Mouse (Mus musculus) ovary, postnatal 36 days (tissue): ENCODE results near the gene Kctd3.

Experiments
- DNase-seq: peaks from one replicate; pipeline ENCODE4 v3.0.0; 2022; ENCODE audit warnings: low spot score, mixed read lengths

Gene Kctd3

GRCm38 (mm10) chr1:189010671-189011070, 3.0 kb upstream of the Kctd3 start:
- no peak for DNase-seq

- no peak for DNase-seq
Observed at GRCm38 (mm10) chr1:189007980-189008324, 311 bp upstream of the Kctd3 start.

- DNase-seq, result no peak
Observed at GRCm38 (mm10) chr1:189006826-189007225, 815 bp downstream of the Kctd3 start.

GRCm38 (mm10) chr1:189006267-189006666, 1.4 kb downstream of the Kctd3 start:
- DNase-seq, result no peak

- DNase-seq, result no peak
Observed at GRCm38 (mm10) chr1:189004774-189005173, 2.9 kb downstream of the Kctd3 start.

- DNase-seq, result no peak
Observed at GRCm38 (mm10) chr1:189001815-189002214, 5.8 kb downstream of the Kctd3 start.

GRCm38 (mm10) chr1:188999981-189000380, 7.7 kb downstream of the Kctd3 start:
- no peak for DNase-seq

GRCm38 (mm10) chr1:188997921-188998320, 9.7 kb downstream of the Kctd3 start:
- DNase-seq, result no peak

- no peak for DNase-seq
Observed at GRCm38 (mm10) chr1:188993218-188993617, 14.4 kb downstream of the Kctd3 start.

- peak; percentile 32 for DNase-seq
Observed at GRCm38 (mm10) chr1:188980050-188980449, 27.6 kb downstream of the Kctd3 start.

- DNase-seq, result no peak
Observed at GRCm38 (mm10) chr1:188973926-188974325, 33.7 kb downstream of the Kctd3 start.

GRCm38 (mm10) chr1:188973078-188973477, 34.6 kb downstream of the Kctd3 start:
- no peak for DNase-seq

GRCm38 (mm10) chr1:188952501-188952900, 55.1 kb downstream of the Kctd3 start:
- DNase-seq, result no peak

GRCm38 (mm10) chr1:188951091-188951490, 56.5 kb downstream of the Kctd3 start:
- DNase-seq, result no peak

GRCm38 (mm10) chr1:188948276-188948675, 59.4 kb downstream of the Kctd3 start:
- DNase-seq, result peak; percentile 14

- DNase-seq, result no peak
Observed at GRCm38 (mm10) chr1:188947794-188948193, 59.8 kb downstream of the Kctd3 start.

- no peak for DNase-seq
Observed at GRCm38 (mm10) chr1:188946849-188947248, 60.8 kb downstream of the Kctd3 start.

- no peak for DNase-seq
Observed at GRCm38 (mm10) chr1:188945326-188945725, 62.3 kb downstream of the Kctd3 start.

GRCm38 (mm10) chr1:188937246-188937780, 70.3 kb downstream of the Kctd3 start:
- no peak for DNase-seq
